Mouse (Mus musculus) lung, embryonic 14.5 days (tissue): Measurements from ENCODE around the gene Rfx4. TPM values are rescaled to one million over a fixed set of nuclear protein-coding genes. Genes with fewer than 3 reads are reported as not detected.

Experiments used
- ATAC-seq: fragments of 200-750 bp; cut with Nextera tagmentation; 2 replicates; pipeline ENCODE4 v1.8.0; 2017; ENCODE audit warnings: mild to moderate bottlenecking, moderate TSS enrichment, moderate library complexity; ENCODE audit not compliant: insufficient read depth
- DNase-seq: peaks from one replicate; pipeline ENCODE4 v3.0.0-alpha.2; 2015
- H3K27ac ChIP-seq: fragments of 300-500 bp; sonication (generic); 2 replicates; pipeline ENCODE4 v1.5.1; 2014; ENCODE audit warnings: low read depth, mild to moderate bottlenecking, moderate library complexity
- H3K27me3 ChIP-seq: fragments of 300-500 bp; sonication (generic); 2 replicates; pipeline ENCODE4 v1.6.1; 2014; ENCODE audit warnings: low read length, control low read depth; ENCODE audit not compliant: insufficient read depth
- H3K36me3 ChIP-seq: fragments of 300-500 bp; sonication (generic); 2 replicates; pipeline ENCODE4 v1.6.1; 2014; ENCODE audit warnings: control low read depth; ENCODE audit not compliant: insufficient read depth
- H3K4me1 ChIP-seq: fragments of 300-500 bp; sonication (generic); 2 replicates; pipeline ENCODE4 v1.6.1; 2014; ENCODE audit warnings: antibody characterized with exemption, control low read depth; ENCODE audit not compliant: insufficient read depth
- H3K4me2 ChIP-seq: fragments of 300-500 bp; sonication (generic); 2 replicates; pipeline ENCODE4 v1.6.1; 2014; ENCODE audit warnings: mild to moderate bottlenecking
- H3K4me3 ChIP-seq: fragments of 300-500 bp; sonication (generic); 2 replicates; pipeline ENCODE4 v1.5.1; 2014; ENCODE audit warnings: low read depth, low read length
- H3K9ac ChIP-seq: fragments of 300-500 bp; sonication (generic); 2 replicates; pipeline ENCODE4 v1.6.1; 2014
- H3K9me3 ChIP-seq: fragments of 300-500 bp; sonication (generic); 2 replicates; pipeline ENCODE4 v1.6.1; 2016; ENCODE audit warnings: low read depth, low read length, control low read depth
- CTCF ChIP-seq: IDR thresholded peaks from 2 replicates; pipeline ENCODE4 v1.5.1; 2016; ENCODE audit warnings: antibody characterized with exemption, low read depth
- WGBS: fragments of 180-500 bp; shearing (Covaris S2); extraction: QIAGEN DNeasy Blood & Tissue Kit; methylation state at CpG from one replicate; pipeline ENCODE4 v1.1.7; 2014; 5-methylcytosine and 5-hydroxymethylcytosine counted together
- polyA plus RNA-seq: library from polyadenylated mRNA; unstranded; fragments of >200 nt; fragmentation: Nextera tagmentation; extraction: Ambion mirVana; gene quantifications from 2 replicates; pipeline ENCODE4 v1.2.1, GENCODE M21; 2014

Gene Rfx4
- polyA plus RNA-seq, 1 experiment from 2014 or later: not detected

DNA sequence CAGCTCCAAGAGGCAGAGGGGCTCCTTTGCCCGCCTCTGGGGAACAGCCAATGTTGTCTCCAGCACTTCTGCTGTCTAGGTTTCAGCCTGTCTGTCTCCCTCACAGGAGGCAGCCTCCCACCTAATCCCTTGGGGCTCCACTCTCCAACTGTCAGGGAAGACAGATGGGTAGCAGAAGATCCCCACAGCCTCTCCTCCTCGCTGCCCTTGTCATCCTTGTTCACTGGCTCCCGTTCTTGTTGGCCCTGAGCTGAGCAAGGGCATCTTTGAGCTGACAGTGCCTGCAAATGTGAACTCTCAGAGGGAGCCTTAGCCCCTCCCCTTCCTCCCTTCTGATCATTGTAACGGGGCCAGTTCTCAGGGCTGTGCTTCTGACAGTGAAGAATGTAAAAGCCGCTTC, 147.9 kb downstream of the Rfx4 start:
- Histone ChIP-seq H3K4me1 (peaks cover 9% of the 10 kb centered on the region; the same call in 1 of the 2 replicates), H3K4me3 (no peak overlapping the region), H3K36me3 (no peaks in the 10 kb centered on the region), H3K9ac (peak overlapping the region; percentile 27; the same call in 1 of the 2 replicates), H3K4me2 (peak overlapping the region; percentile 50), H3K27me3 (no peaks in the 10 kb centered on the region), H3K27ac (no peak overlapping the region), H3K9me3 (no peaks in the 10 kb centered on the region)
- DNase-seq (peak; percentile 35), ATAC-seq (peak; percentile 69; the same call in 1 of the 2 replicates)
- no peak for TF ChIP-seq CTCF
- 4% methylated on average over 5 of the region's 5 CpGs for WGBS

DNA sequence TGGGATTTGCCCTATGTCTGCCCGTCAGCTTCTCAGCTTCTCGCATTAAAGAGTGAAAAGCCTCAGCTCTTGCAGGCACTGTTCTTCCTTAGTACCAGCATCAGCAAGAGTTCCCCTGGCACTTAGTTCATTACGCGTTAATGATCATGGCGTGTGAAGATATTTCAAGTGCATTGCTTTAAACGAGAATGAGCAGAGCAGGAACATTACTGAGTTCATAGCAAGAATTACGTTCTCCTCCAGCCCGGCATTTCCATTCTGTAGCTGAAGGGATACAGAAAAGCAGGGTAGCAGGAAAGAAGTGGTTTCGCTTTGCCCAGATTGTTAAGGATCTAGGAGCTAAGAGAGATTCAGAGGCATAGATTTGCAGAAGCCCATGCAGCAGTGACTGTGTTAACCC, 151.0 kb downstream of the Rfx4 start:
- DNase-seq (no peak), ATAC-seq (no peak)
- Histone ChIP-seq H3K4me1 (peaks cover 9% of the 10 kb centered on the region; the same call in 1 of the 2 replicates), H3K9me3 (no peaks in the 10 kb centered on the region), H3K9ac (no peak overlapping the region), H3K27ac (no peak overlapping the region), H3K27me3 (no peaks in the 10 kb centered on the region), H3K36me3 (no peaks in the 10 kb centered on the region), H3K4me3 (no peak overlapping the region), H3K4me2 (no peak overlapping the region)
- TF ChIP-seq CTCF: no peak
- 81% methylated on average over 9 of the region's 9 CpGs for WGBS

DNA sequence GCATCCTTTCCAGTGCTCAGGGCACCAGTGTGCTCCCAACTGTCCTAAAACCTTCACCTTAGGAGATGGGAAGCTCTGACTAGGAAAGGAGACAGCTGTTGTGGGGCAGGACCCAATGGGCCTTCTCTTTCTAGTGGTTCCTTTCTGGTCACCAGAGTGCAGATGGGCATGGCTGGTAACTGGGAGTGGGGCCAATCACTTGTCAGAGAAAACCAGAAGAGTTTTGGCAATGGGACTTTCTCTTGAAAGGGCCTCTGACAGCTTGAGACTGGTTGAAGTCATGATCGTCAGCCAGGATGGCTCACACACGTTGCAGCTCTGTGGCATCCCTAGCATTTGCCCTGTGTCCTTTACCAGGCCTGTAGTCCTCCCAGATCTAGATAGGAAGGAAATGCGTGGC, 152.1 kb downstream of the Rfx4 start:
- no peaks in the 10 kb centered on the region for H3K9me3 ChIP-seq
- H3K9ac ChIP-seq: no peak overlapping the region
- no peak for TF ChIP-seq CTCF
- H3K27me3 ChIP-seq: no peaks in the 10 kb centered on the region
- no peak overlapping the region for H3K27ac ChIP-seq
- no peak overlapping the region for H3K4me3 ChIP-seq
- ATAC-seq: no peak
- H3K4me1 ChIP-seq: peaks cover 9% of the 10 kb centered on the region; the same call in 1 of the 2 replicates
- H3K36me3 ChIP-seq: no peaks in the 10 kb centered on the region
- 75% methylated on average over 3 of the region's 3 CpGs for WGBS
- H3K4me2 ChIP-seq: no peak overlapping the region
- DNase-seq: no peak

DNA sequence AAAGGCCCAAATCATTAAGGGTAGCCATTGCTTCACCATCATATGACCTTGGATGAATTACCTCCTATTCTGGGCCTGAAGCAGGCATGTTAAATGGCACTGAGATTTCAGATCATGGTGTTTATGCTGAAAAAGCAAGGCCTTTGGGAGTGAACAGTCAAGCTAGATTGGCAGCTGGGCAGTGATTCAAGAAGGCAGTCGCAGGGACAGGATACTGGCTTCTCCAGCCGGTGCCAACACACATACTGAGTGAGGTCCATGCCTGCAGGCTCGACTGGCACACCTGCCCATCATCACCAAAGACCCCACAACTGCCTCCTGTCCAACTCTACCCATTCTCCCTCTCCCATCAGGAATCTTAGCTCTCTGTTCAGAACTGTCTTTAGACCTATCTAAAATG, 152.6 kb downstream of the Rfx4 start:
- no peak overlapping the region for H3K4me3 ChIP-seq
- no peak for DNase-seq
- ATAC-seq: no peak
- no peaks in the 10 kb centered on the region for H3K36me3 ChIP-seq
- H3K27me3 ChIP-seq: no peaks in the 10 kb centered on the region
- no peak for TF ChIP-seq CTCF
- H3K9ac ChIP-seq: no peak overlapping the region
- 86% methylated on average over 3 of the region's 3 CpGs for WGBS
- no peak overlapping the region for H3K4me2 ChIP-seq
- peaks cover 5% of the 10 kb centered on the region; the same call in 1 of the 2 replicates for H3K4me1 ChIP-seq
- H3K27ac ChIP-seq: no peak overlapping the region
- H3K9me3 ChIP-seq: no peaks in the 10 kb centered on the region

DNA sequence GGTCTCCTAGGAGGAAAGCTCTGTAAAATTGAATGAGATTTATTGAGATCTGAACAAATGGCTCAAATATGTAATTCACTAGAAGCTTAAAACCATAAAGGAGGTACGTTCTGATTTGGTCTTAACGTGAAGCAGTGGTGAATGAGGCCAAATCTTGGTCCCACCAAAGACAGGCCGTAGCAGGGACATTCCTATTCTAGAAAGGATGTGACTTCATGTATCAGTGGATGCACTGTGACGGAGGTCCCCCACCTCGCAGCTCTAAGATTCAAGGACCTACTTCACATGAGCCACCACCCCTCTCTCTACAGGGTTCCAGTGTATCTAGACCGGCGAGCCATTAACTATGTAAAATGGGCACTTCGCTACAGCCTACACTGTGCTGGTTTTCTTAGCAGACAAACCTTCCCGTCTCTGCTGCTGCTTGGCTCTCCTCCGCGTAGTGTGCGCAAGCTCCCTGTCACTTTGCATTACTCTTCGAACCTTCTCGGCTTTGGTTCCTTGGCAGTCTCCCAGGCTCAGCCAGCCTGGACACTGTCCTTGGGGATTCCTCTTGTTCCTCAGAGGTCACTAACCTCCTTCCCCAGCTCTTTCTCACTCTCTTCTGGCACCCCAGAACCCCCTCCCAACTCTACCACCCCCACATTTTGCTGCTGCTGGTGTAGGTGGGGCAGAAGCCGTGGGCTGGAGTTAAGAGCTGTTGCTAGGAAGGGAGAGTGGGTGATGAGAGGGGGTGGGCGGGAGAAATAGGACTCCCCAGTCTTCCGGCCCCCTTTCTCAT, 153.3 kb downstream of the Rfx4 start:
- peak; percentile 20 for DNase-seq
- WGBS: 74% methylated on average over 17 of the region's 17 CpGs
- no peak overlapping the region for H3K27ac ChIP-seq
- H3K9me3 ChIP-seq: no peaks in the 10 kb centered on the region
- H3K27me3 ChIP-seq: no peaks in the 10 kb centered on the region
- H3K9ac ChIP-seq: no peak overlapping the region
- no peak for TF ChIP-seq CTCF
- no peaks in the 10 kb centered on the region for H3K36me3 ChIP-seq
- no peak overlapping the region for H3K4me3 ChIP-seq
- no peak for ATAC-seq
- H3K4me1 ChIP-seq: no peaks in the 10 kb centered on the region
- H3K4me2 ChIP-seq: no peak overlapping the region

DNA sequence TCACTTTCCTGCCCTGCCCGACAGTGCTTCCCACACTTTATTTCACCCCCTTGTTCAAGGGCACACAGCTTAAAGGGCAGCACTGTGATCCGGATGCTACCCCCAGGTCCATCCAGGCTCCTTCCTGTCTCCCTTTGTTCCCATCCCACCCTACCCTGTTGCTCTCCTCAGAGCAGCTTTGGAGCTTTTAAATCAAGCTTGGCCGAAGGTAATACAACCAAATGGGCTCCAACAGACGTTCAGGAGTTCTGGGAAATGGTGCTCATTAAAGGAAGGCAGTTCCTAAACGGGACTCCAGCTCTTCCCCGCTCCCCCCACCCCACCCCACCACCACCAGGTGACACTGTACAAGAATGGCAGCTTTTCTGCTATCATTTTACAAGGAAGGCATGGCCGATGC, 154.3 kb downstream of the Rfx4 start:
- H3K4me1 ChIP-seq: no peaks in the 10 kb centered on the region
- H3K9me3 ChIP-seq: no peaks in the 10 kb centered on the region
- no peak overlapping the region for H3K4me2 ChIP-seq
- H3K9ac ChIP-seq: no peak overlapping the region
- H3K4me3 ChIP-seq: no peak overlapping the region
- DNase-seq: no peak
- H3K36me3 ChIP-seq: no peaks in the 10 kb centered on the region
- ATAC-seq: no peak
- no peak overlapping the region for H3K27ac ChIP-seq
- H3K27me3 ChIP-seq: no peaks in the 10 kb centered on the region
- no peak for TF ChIP-seq CTCF
- WGBS: 54% methylated on average over 7 of the region's 7 CpGs

DNA sequence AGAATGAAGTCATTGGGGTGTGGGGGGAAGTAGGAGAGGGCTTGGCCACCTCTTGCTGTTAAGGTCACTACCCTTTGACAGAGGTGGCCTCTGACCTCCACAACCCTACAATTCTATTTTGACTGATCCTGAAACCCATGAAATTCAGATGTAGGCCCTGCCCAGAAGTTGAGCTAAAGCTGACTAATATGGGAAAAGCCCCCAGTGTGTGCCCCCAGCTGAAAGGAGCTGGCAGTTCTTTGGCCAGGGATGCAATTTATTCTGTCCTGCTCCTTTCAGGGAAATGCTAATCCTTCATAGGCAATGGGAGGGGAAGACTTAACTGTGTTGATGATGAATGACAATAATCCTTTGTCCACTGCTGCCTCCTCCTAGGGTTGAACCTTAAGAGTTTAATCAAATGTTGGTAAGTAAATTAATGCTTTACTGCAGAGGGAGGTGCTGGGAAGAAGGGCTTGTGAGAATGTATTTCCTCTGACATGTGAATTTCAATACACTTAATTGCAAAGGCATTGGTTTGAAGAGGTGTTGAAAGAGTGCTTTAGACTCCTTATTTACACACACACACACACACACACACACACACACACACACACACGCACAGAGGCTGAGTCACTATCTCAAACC, 155.0 kb downstream of the Rfx4 start:
- no peak overlapping the region for H3K27ac ChIP-seq
- 65% methylated on average over 1 of the region's 1 CpGs for WGBS
- H3K36me3 ChIP-seq: no peaks in the 10 kb centered on the region
- no peak overlapping the region for H3K4me3 ChIP-seq
- H3K9ac ChIP-seq: no peak overlapping the region
- no peak overlapping the region for H3K4me2 ChIP-seq
- no peaks in the 10 kb centered on the region for H3K9me3 ChIP-seq
- DNase-seq (no peak), ATAC-seq (no peak)
- TF ChIP-seq CTCF: no peak
- H3K4me1 ChIP-seq: no peaks in the 10 kb centered on the region
- no peaks in the 10 kb centered on the region for H3K27me3 ChIP-seq
